Mouse (Mus musculus) cerebellum, adult 2 months (tissue): ENCODE results near the gene Chd2.

Experiments used
- CTCF ChIP-seq: fragments of 200-500 bp; IDR thresholded peaks from 2 replicates; pipeline ENCODE4 v1.5.1; 2011; ENCODE audit warnings: low read depth, mild to moderate bottlenecking, control low read depth, low read length, moderate library complexity, borderline replicate concordance; ENCODE audit not compliant: insufficient read depth
- POLR2A ChIP-seq: fragments of 200-500 bp; IDR thresholded peaks from 2 replicates; pipeline ENCODE4 v1.6.1; 2011; ENCODE audit warnings: low read length, control low read depth, borderline replicate concordance; ENCODE audit not compliant: insufficient read depth

- TF ChIP-seq CTCF: no peak
- TF ChIP-seq POLR2A: no peak
Measured at GRCm38 (mm10) chr7:73382843-73383242, 158.8 kb downstream of the Chd2 start.
